Mouse (Mus musculus): ENCODE measurements around the gene Vps45. TPM values are rescaled to one million over a fixed set of nuclear protein-coding genes. Genes with fewer than 3 reads are reported as not detected.

Gene Vps45
- polyA plus RNA-seq, 1 experiment from 2014 or later, result 61.6 TPM

DNA sequence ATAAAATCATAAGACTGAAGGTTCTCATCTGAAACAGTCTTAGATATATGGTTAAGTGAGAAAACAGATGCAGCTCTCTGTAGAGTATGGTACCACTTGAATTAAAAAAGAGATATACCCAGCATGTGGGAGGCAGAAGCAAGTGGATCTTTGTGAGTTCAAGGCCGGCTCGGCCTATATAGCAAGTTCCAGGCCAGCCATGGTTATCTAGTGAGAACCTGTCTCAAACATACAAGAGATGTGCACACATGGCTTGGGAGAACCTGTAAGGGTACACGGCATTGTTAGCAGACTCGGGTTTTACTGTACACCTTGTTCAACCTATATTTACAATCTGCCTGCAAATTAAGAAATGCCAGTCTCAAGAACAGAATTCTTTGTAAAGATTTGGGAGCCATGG, 19.4 kb downstream of the Vps45 start:
- DNase-seq (ENCODE audit: low spot score), result no peak

GRCm38 (mm10) chr3:96038156-96038555, 20.1 kb downstream of the Vps45 start:
- no peak for DNase-seq (ENCODE audit: low spot score)

- DNase-seq (ENCODE audit: low spot score), result no peak
These were observed 21.5 kb downstream of the Vps45 start for GRCm38 (mm10) chr3:96036796-96037195.

DNA sequence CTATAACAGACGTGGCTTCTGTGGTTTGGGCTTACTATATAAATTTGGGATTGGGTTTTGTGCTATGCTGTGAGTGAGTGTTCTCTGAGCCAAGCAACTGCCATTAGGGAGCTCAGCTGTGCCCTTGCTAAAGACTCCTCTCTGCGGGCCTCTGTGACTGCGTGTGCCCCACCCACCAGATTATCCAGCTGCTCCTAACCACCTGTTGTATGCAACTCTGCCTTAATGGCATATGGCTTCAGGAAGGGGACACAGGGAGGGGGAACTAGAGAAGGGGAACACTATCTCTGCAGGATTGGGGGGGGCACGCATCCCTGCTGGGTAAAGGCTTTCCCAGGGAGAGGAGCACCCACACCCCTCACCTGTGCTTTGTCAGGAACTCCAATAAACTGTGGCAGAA, 25.2 kb downstream of the Vps45 start:
- DNase-seq (ENCODE audit: low spot score), result peak; percentile 59

DNA sequence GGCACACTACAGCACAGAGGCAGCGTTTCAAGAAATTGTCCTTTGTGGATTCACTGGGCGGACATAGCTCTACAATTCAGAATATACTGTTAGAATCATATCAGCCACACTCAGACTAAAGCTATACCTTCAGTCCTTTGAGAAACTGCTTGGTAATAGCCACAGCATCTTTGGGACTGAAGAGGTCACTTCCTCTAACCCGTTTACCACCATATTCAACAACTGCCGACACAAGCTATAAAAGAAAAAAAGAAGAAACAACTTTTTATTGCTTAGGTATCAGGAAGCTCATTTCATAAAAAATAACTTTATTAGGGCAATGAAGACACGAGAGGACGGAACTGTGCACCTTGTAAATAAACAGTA, 25.6 kb downstream of the Vps45 start:
- DNase-seq (ENCODE audit: low spot score), result no peak

DNA sequence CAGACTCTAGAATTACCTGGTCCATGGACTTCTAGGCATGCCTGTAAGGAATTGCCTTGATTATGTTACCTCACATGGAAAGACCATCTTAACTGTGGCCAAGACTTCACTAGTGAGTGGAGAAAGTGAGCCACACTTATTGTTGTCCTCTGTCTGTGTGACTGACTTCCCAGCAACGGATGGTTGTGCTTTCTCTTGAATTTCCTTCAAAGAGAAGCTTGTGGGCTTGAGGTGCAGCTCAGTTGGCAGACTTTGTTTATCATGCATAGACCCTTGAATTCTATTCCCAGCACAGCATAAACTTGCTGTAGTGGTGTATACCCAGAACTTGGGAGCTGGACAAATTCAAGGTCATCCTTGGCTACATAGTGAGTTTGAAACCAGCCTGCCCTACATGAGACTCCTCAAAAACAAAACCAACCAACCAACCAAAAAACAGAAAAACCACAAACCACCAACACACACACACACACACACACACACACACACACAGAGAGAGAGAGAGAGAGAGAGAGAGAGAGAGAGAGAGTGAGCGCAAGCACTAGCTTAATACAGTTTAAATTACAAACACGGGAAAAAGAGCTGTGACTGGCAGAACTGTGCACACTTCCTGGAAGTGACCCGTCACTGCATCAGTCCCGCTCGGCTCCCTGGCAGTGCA, 26.1 kb downstream of the Vps45 start:
- DNase-seq (ENCODE audit: low spot score), result peak; percentile 72

DNA sequence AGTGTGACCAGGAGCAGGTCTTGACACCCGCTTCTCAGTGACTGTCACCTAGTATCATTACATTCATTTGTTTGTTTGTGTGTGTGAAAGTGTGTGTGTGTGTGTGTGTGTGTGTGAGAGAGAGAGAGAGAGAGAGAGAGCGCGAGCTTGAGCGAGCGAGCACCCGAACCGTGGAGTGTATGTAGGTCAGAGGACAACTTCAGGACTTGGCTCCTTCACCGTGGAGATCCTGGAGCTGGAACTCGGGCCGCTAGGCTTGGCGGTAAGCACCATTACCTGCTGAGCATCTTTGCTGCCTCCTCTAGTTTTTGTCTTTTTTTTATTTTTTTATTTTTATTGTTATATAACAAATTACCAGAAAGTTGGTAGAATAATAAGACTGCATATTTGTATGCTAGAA, 28.5 kb downstream of the Vps45 start:
- no peak for DNase-seq (ENCODE audit: low spot score)

DNA sequence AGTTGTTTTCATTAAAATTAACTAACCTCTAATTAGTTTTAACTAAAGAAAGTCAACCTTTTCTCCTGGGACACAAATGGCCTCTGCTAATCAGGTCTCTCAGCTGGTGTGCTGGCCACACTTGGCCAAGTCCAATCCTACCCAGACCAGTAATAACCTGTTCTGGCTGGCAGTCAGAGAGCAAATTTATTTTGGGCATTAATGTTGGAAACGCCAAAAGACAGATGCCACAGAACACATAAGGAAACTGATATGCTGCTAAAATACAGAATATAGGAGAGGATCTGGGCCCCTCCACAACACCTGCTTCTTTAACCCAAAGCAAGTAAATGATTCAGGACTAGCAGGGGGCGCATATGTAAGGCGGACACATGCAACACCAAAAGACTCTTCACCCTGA, 28.9 kb downstream of the Vps45 start:
- no peak for DNase-seq (ENCODE audit: low spot score)

DNA sequence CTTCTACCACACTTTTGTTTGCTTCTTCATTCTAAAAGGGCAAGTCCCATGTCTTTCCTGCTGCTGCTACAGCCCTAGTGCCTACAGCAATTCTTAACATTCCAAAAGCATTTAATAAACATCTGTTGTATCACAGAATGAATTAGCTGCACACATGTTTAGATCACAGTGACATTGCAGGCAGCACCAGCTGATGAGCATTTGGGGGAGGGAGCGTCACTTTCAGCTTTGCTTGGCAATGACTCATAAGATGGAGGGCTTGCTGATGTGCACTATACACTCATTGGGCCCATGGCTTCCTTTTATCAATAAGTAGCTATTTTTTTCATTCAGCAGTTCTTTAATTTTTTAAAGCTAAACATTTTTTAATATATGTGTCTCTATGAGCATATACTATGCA, 30.4 kb downstream of the Vps45 start:
- DNase-seq (ENCODE audit: low spot score), result no peak

DNA sequence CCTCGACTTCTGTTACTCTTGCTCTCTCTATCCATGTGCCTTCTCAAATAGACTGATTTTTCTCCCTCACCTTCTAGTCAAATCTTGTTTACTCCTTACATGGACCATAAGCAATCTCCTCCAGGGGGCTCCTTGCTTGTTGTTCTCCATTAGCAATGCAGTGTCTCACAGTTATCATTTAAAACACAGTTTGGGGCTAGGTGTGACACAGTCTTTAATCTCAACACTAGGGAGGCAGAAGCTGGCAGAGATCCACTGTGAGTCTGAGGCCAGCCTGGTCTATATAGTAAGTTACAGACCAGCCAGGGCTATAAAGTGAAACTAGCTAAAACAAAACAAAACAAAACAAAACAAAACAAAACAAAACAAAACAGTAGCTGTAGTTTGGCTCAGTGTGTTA, 31.1 kb downstream of the Vps45 start:
- DNase-seq (ENCODE audit: low spot score), result no peak

- DNase-seq (ENCODE audit: low spot score), result peak; percentile 54
These were observed 36.7 kb downstream of the Vps45 start for GRCm38 (mm10) chr3:96021421-96022128.

- no peak for DNase-seq (ENCODE audit: low spot score)
These were observed 37.5 kb downstream of the Vps45 start for GRCm38 (mm10) chr3:96020735-96021134.

DNA sequence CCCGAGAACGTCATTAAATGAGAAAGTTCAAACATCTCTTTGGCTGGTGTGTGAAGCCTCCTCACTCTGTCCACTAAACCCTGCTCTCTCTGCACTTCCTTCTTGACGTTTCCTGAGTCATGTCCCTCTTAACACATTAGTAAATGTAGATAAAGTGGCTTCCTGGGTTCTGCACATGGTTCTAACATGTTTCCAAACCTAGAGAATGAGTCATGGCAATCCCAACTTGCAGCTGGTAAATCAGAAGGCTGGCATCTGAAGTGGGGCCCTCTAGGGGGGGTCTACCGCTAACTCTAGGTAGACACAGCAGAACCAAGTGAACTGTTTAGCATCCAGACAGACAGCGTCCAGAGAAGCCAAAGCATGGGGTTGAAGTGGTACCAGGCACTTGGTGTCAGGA, 40.8 kb downstream of the Vps45 start:
- peak; percentile 61 for DNase-seq (ENCODE audit: low spot score)

GRCm38 (mm10) chr3:96016257-96016889, 41.9 kb downstream of the Vps45 start:
- no peak for DNase-seq (ENCODE audit: low spot score)

DNA sequence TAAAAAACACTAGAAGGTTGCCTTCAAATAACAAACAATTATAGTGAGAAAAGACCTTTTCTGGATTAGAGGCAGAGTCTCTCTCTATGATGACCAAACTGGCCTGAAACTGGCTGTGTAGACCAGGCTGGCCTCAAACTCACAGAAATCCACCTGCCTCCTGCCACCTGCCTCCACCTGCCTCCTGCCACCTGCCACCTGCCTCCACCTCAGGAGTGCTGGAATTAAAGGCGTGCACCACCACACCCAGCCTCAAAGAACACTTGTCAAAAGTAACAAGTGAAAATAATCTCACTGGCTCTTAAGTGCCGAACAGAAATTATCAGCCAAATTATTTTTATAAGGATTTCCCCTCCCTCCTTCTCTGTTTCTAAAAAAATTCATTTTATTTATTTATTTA, 42.6 kb downstream of the Vps45 start:
- no peak for DNase-seq (ENCODE audit: low spot score)

- no peak for DNase-seq (ENCODE audit: low spot score)
These were observed 45.5 kb downstream of the Vps45 start for GRCm38 (mm10) chr3:96012805-96013204.

DNA sequence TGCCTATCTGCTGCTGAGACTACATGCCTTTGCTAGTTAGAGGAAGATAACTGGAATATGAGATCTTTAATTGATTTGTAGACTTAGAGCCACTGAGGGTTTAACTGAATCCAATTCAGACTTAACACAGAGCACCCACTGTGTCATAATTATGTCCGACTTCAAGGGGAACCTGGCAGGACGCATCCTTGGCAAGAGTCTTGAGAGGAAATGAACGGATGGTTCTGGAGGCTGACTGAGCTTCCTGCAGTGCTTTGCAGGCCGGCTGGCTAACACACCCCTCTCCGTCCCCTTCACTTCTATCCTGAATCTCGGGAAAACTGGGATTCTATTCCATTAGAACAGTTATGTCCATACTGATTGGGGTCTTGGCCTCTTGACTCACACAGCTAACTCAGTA, 49.8 kb downstream of the Vps45 start:
- DNase-seq (ENCODE audit: low spot score), result no peak

GRCm38 (mm10) chr3:96001560-96001959, 56.7 kb downstream of the Vps45 start:
- DNase-seq (ENCODE audit: low spot score), result no peak

DNA sequence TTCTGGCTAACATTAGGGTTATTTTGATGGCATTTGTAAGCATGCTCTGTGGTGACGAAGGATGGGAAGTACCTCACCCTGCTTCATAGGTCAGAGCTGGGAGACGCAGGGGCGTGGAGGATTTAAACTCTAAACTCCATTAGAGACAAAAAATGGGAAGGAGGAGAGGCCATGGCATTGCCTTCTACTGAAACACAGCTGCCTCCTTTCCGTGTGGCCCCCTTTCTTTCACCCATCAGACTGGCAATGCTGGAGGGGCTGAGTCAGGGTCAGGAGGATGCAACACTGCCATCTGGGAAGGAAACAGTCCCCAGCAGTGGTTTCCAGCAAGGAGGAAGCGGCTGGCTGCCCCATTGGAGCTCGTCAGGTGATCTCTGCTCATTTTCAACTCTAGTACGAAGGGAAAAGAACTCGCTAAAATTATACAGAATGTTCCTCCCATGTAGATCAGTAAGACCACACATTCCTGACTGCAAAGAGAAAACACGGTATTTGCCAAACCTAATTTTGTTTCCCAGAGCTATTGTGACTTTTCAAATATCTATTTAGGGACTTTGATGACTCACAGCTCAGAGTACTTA, 57.3 kb downstream of the Vps45 start:
- no peak for DNase-seq (ENCODE audit: low spot score)

GRCm38 (mm10) chr3:96000080-96000632, 58.1 kb downstream of the Vps45 start:
- no peak for DNase-seq (ENCODE audit: low spot score)

GRCm38 (mm10) chr3:95999308-96000079, 58.8 kb downstream of the Vps45 start:
- DNase-seq (ENCODE audit: low spot score), result no peak
